Mouse (Mus musculus) forebrain, postnatal 0 days (tissue): ENCODE results near the gene Col1a2. TPM values are rescaled to one million over a fixed set of nuclear protein-coding genes. Genes with fewer than 3 reads are reported as not detected.

Source experiments
- ATAC-seq: fragments of 200-750 bp; cut with Nextera tagmentation; 2 replicates; pipeline ENCODE4 v1.8.0; 2017; ENCODE audit warnings: mild to moderate bottlenecking, moderate library complexity
- DNase-seq: peaks from one replicate; pipeline ENCODE4 v3.0.0-alpha.2; 2015
- H3K27ac ChIP-seq: fragments of 300-500 bp; sonication (generic); 2 replicates; pipeline ENCODE4 v1.5.1; 2014; ENCODE audit warnings: low read depth, mild to moderate bottlenecking, antibody characterized with exemption, low read length, moderate library complexity, mixed read lengths
- H3K27me3 ChIP-seq: fragments of 300-500 bp; sonication (generic); 2 replicates; pipeline ENCODE4 v1.6.1; 2014; ENCODE audit warnings: mild to moderate bottlenecking, low read length, mixed read lengths; ENCODE audit not compliant: insufficient read depth
- H3K36me3 ChIP-seq: fragments of 300-500 bp; sonication (generic); 2 replicates; pipeline ENCODE4 v1.6.1; 2014; ENCODE audit warnings: mild to moderate bottlenecking, moderate library complexity; ENCODE audit not compliant: insufficient read depth
- H3K4me1 ChIP-seq: fragments of 300-500 bp; sonication (generic); 2 replicates; pipeline ENCODE4 v1.6.1; 2014; ENCODE audit warnings: antibody characterized with exemption; ENCODE audit not compliant: insufficient read depth
- H3K4me2 ChIP-seq: fragments of 300-500 bp; sonication (generic); 2 replicates; pipeline ENCODE4 v1.6.1; 2014; ENCODE audit warnings: low read depth, mild to moderate bottlenecking, moderate library complexity
- H3K4me3 ChIP-seq: fragments of 300-500 bp; sonication (generic); 2 replicates; pipeline ENCODE4 v1.5.1; 2014; ENCODE audit warnings: low read depth, low read length, mixed read lengths
- H3K9ac ChIP-seq: fragments of 300-500 bp; sonication (generic); 2 replicates; pipeline ENCODE4 v1.6.1; 2014; ENCODE audit warnings: mild to moderate bottlenecking
- H3K9me3 ChIP-seq: fragments of 300-500 bp; sonication (generic); 2 replicates; pipeline ENCODE4 v1.6.1; 2016; ENCODE audit warnings: low read length
- CTCF ChIP-seq: sonication (generic); IDR thresholded peaks from 2 replicates; pipeline ENCODE4 v1.5.1; 2016; ENCODE audit warnings: antibody characterized with exemption, control low read depth, low read depth
- WGBS: fragments of 180-500 bp; shearing (Covaris S2); extraction: QIAGEN DNeasy Blood & Tissue Kit; methylation state at CpG from one replicate; pipeline ENCODE4 v1.1.7; 2014; 5-methylcytosine and 5-hydroxymethylcytosine counted together
- polyA plus RNA-seq: library from polyadenylated mRNA; unstranded; fragments of >200 nt; fragmentation: Nextera tagmentation; extraction: Ambion mirVana; gene quantifications from 2 replicates; pipeline ENCODE4 v1.2.1, GENCODE M21; 2015
- total RNA-seq: library from RNA; depleted of rRNA; stranded (reverse); fragments of >200 nt; gene quantifications from 2 replicates; pipeline ENCODE4 v1.2.3, GENCODE M21; 2014

The Col1a2 gene
- total and polyA plus RNA-seq, 2 experiments from 2014 or later, result 43.2 to 255 TPM

GRCm38 (mm10) chr6:4521031-4521430 lies 16.4 kb downstream of the Col1a2 start:
- H3K27ac ChIP-seq, result no peak overlapping the region
- WGBS, result 91% methylated on average over 3 of the region's 3 CpGs
- no peaks in the 10 kb centered on the region for H3K36me3 ChIP-seq
- H3K4me2 ChIP-seq, result no peak overlapping the region
- H3K4me1 ChIP-seq, result no peaks in the 10 kb centered on the region
- H3K9ac ChIP-seq, result no peak overlapping the region
- no peak for TF ChIP-seq CTCF
- H3K9me3 ChIP-seq, result no peaks in the 10 kb centered on the region
- no peak for ATAC-seq
- no peaks in the 10 kb centered on the region for H3K27me3 ChIP-seq
- no peak for DNase-seq
- no peak overlapping the region for H3K4me3 ChIP-seq

- ATAC-seq (no peak), DNase-seq (no peak)
- H3K4me3 ChIP-seq, result no peak overlapping the region
- no peaks in the 10 kb centered on the region for H3K4me1 ChIP-seq
- no peaks in the 10 kb centered on the region for H3K27me3 ChIP-seq
- 55% methylated on average over 7 of the region's 7 CpGs for WGBS
- no peak overlapping the region for H3K27ac ChIP-seq
- no peaks in the 10 kb centered on the region for H3K9me3 ChIP-seq
- no peaks in the 10 kb centered on the region for H3K36me3 ChIP-seq
- no peak overlapping the region for H3K9ac ChIP-seq
- TF ChIP-seq CTCF, result no peak
- no peak overlapping the region for H3K4me2 ChIP-seq
These were observed 23.8 kb downstream of the Col1a2 start for GRCm38 (mm10) chr6:4528439-4528838.

GRCm38 (mm10) chr6:4530986-4531385 lies 26.4 kb downstream of the Col1a2 start:
- Histone ChIP-seq H3K4me1 (peaks cover 7% of the 10 kb centered on the region; the same call in 1 of the 2 replicates), H3K27me3 (no peaks in the 10 kb centered on the region), H3K9ac (no peak overlapping the region), H3K4me3 (no peak overlapping the region), H3K27ac (no peak overlapping the region), H3K4me2 (no peak overlapping the region), H3K9me3 (no peaks in the 10 kb centered on the region), H3K36me3 (no peaks in the 10 kb centered on the region)
- no peak for TF ChIP-seq CTCF
- WGBS, result 89% methylated on average over 4 of the region's 4 CpGs
- ATAC-seq, result no peak
- DNase-seq, result no peak

DNA sequence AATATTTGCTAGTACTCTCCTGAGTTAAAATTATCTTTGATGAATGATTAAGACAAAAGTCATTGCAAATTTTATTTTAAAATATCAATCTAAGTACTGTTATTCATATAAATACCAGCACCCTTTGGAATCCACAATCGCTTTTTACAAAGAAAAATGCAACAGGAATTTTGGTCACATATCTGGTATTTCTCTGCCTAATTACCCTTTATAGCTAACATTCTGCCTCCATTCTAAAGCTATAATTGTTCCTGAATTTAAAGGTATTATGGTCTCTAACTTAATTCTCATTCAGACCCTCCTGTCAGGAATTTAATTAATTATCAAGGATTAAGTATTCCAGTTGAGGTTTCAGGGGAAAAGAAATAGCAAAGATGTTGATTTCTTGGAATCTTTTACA lies 28.3 kb downstream of the Col1a2 start:
- WGBS, result 76% methylated on average over 1 of the region's 1 CpGs
- peaks cover 7% of the 10 kb centered on the region; the same call in 1 of the 2 replicates for H3K4me1 ChIP-seq
- H3K9me3 ChIP-seq, result no peaks in the 10 kb centered on the region
- DNase-seq (no peak), ATAC-seq (no peak)
- H3K27me3 ChIP-seq, result no peaks in the 10 kb centered on the region
- no peak for TF ChIP-seq CTCF
- no peak overlapping the region for H3K27ac ChIP-seq
- no peak overlapping the region for H3K4me3 ChIP-seq
- no peak overlapping the region for H3K4me2 ChIP-seq
- H3K36me3 ChIP-seq, result no peaks in the 10 kb centered on the region
- H3K9ac ChIP-seq, result no peak overlapping the region

DNA sequence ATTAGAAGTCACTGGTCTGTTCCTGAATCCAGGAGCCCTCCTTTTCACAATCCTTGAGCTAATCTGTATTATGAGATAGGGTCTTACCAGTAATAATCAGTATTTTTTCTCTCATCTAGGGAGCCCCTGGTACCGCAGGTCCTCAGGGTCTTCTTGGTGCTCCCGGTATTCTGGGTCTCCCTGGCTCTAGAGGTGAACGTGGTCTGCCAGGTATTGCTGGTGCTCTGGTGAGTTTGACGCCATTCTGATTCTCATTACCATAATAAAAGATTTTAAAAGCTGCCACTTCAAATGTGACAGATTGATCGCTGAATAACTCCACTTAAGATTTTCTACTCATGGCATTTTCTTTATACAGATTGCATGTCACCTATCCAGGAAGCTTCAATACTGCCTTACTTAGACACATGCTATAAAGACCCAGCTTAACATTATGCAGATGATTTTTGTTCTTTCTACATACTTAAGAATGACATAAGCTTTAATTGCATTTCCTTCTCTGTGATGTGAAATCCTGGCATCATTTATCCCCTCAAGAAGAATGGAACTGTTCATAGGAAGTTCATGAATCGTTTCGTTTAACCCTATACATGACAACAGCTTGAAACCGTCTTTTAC lies 30.0 kb downstream of the Col1a2 start:
- Histone ChIP-seq H3K36me3 (no peaks in the 10 kb centered on the region), H3K9me3 (no peaks in the 10 kb centered on the region), H3K27me3 (no peaks in the 10 kb centered on the region), H3K4me2 (no peak overlapping the region), H3K27ac (no peak overlapping the region), H3K9ac (no peak overlapping the region), H3K4me1 (peaks cover 7% of the 10 kb centered on the region; the same call in 1 of the 2 replicates), H3K4me3 (no peak overlapping the region)
- ATAC-seq (peak; percentile 96), DNase-seq (no peak)
- 43% methylated on average over 8 of the region's 8 CpGs for WGBS
- no peak for TF ChIP-seq CTCF

- H3K4me1 ChIP-seq, result no peaks in the 10 kb centered on the region
- H3K9me3 ChIP-seq, result no peaks in the 10 kb centered on the region
- no peaks in the 10 kb centered on the region for H3K27me3 ChIP-seq
- H3K36me3 ChIP-seq, result no peaks in the 10 kb centered on the region
- no peak for TF ChIP-seq CTCF
- no peak overlapping the region for H3K4me2 ChIP-seq
- H3K4me3 ChIP-seq, result no peak overlapping the region
- ATAC-seq (peak; percentile 79; the same call in 1 of the 2 replicates), DNase-seq (no peak)
- no peak overlapping the region for H3K9ac ChIP-seq
- 86% methylated on average over 7 of the region's 7 CpGs for WGBS
- no peak overlapping the region for H3K27ac ChIP-seq
These were observed 37.5 kb downstream of the Col1a2 start for GRCm38 (mm10) chr6:4541926-4542715.

DNA sequence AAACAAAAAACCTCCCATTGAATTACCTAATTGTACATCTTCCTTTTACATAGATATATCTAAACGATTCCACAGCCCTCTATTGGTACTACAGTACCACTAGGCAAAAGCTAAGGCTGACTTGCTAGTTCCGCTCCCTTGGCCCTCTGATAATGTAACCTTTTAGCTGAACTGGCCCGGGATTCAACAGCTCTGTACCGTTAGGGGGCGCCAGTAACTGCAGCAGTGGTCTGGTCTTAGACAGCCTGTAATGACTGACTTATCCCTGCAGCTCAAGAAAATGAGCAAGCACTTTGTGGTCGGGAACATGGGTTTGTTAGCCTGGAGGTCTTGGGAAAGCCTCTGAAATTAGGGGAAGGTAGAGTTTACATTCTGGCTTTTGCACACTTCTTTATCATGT lies 39.9 kb downstream of the Col1a2 start:
- peak; percentile 48 for TF ChIP-seq CTCF
- ATAC-seq (no peak), DNase-seq (no peak)
- Histone ChIP-seq H3K4me2 (no peak overlapping the region), H3K27ac (no peak overlapping the region), H3K27me3 (no peaks in the 10 kb centered on the region), H3K4me3 (no peak overlapping the region), H3K9me3 (no peaks in the 10 kb centered on the region), H3K4me1 (no peaks in the 10 kb centered on the region), H3K36me3 (no peaks in the 10 kb centered on the region), H3K9ac (no peak overlapping the region)
- 49% methylated on average over 6 of the region's 6 CpGs for WGBS
